Mouse (Mus musculus) E14TG2a.4 (cell line): ENCODE results near the gene Hsf5.
A peak's percentile ranks its signal among the peaks of the same experiment; 100 is the strongest.

Source experiments
- H3K27me3 ChIP-seq: 2 replicates; pipeline ENCODE4 v1.6.1; 2014; ENCODE audit warnings: low read length, control low read depth; ENCODE audit not compliant: insufficient read depth
- H3K36me3 ChIP-seq: 2 replicates; pipeline ENCODE4 v1.6.1; 2014; ENCODE audit warnings: low read length, control low read depth; ENCODE audit not compliant: insufficient read depth
- H3K4me1 ChIP-seq: replicated peaks from 2 replicates; pipeline ENCODE4 v1.6.1; 2014; ENCODE audit warnings: low read depth, low read length, control low read depth
- H3K4me3 ChIP-seq: replicated peaks from 2 replicates; pipeline ENCODE4 v1.5.1; 2014; ENCODE audit warnings: mild to moderate bottlenecking, low read length
- H3K9me3 ChIP-seq: 2 replicates; pipeline ENCODE4 v1.6.1; 2014; ENCODE audit warnings: low read length, control low read depth
- CTCF ChIP-seq: conservative IDR thresholded peaks from 2 replicates; pipeline ENCODE4 v1.5.1; 2014; ENCODE audit warnings: low read length
- NANOG ChIP-seq: IDR thresholded peaks from 2 replicates; pipeline ENCODE4 v1.6.1; 2014; ENCODE audit warnings: borderline replicate concordance, low read length, mixed read lengths
- POU5F1 ChIP-seq: IDR thresholded peaks from 2 replicates; pipeline ENCODE4 v1.6.1; 2014; ENCODE audit warnings: low read length, borderline replicate concordance

Gene Hsf5

DNA sequence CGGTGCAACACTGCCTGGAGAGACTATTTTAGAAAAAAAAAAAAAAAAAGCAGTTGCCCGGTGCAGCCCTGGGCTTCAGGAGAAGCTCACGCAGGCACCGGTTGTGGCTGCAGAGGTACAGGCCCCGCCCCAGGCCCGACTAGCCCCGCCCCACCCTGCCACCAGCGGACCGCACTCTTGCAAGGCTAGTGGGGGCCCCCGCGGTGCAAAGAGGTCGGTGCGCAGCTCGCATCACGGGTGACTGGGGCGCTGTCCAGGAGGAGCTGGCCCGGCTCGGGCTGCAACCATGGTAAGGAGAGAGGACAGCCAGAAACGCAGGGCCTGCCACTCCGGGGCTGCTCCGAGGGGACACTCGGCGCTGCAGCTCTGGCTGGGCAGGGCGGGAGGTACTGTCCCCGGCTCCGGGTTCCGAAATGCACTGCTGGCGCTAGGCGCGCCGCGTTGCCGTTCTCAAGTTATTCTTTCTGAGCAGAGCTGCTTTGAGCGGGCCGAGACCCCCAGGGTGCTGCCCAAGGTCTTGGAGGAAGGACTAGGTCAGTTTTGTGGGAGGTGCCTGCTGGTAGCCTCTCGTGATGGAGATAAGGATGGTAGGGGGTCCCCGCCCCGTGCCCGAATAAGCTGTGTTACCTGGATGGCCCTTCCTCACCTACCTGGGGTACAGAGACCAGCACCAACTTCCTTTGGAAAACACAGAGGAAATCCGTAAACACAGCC is 38.6 kb upstream of the Hsf5 start:
- Histone ChIP-seq H3K4me3 (peak overlapping the region; percentile 81), H3K9me3 (no peaks in the 10 kb centered on the region), H3K27me3 (peaks cover 78% of the 10 kb centered on the region), H3K36me3 (no peaks in the 10 kb centered on the region), H3K4me1 (peaks cover 61% of the 10 kb centered on the region)
- TF ChIP-seq POU5F1 (no peak), CTCF (no peak), NANOG (no peak)

DNA sequence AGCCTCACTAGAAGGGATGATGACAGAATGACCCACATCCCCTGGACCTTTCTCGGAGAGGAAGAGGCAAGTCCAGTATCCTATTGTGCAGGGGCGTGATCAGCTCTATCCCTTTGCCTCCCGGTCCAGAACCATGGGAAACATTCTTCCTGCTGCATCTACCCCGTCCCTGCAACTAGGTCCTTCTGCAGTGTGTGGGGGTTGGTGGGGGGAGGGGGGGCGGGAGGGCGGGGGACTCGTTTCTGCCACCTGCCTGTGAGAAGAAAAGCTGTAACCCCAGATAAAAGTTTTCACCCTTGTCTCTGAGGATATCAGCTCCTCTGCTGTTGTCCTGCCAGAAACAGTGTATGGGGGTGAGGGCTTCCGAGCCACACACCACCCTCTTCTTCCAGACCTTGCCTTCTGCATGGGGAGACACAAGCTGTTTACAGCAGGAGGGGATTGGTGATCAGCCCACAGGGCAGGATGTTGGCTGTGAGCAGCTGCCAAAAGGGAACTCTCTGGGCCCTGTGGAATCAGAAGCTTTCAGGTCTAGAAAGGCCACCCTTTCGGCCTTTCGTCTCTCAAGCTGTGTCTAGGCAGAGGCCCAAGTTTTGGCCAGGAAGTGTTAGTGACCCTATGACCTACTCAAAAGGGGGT is 37.9 kb upstream of the Hsf5 start:
- peaks cover 59% of the 10 kb centered on the region for H3K4me1 ChIP-seq
- H3K9me3 ChIP-seq: no peaks in the 10 kb centered on the region
- no peak for TF ChIP-seq CTCF
- no peak for TF ChIP-seq POU5F1
- no peak for TF ChIP-seq NANOG
- H3K27me3 ChIP-seq: peaks cover 76% of the 10 kb centered on the region
- H3K36me3 ChIP-seq: no peaks in the 10 kb centered on the region
- H3K4me3 ChIP-seq: peak overlapping the region; percentile 81

- Histone ChIP-seq H3K36me3 (no peaks in the 10 kb centered on the region), H3K9me3 (no peaks in the 10 kb centered on the region), H3K27me3 (peaks cover 79% of the 10 kb centered on the region), H3K4me1 (peaks cover 53% of the 10 kb centered on the region), H3K4me3 (no peak overlapping the region)
- TF ChIP-seq NANOG (no peak), POU5F1 (no peak), CTCF (no peak)
Measured at GRCm38 (mm10) chr11:87579713-87580112, 37.3 kb upstream of the Hsf5 start.

DNA sequence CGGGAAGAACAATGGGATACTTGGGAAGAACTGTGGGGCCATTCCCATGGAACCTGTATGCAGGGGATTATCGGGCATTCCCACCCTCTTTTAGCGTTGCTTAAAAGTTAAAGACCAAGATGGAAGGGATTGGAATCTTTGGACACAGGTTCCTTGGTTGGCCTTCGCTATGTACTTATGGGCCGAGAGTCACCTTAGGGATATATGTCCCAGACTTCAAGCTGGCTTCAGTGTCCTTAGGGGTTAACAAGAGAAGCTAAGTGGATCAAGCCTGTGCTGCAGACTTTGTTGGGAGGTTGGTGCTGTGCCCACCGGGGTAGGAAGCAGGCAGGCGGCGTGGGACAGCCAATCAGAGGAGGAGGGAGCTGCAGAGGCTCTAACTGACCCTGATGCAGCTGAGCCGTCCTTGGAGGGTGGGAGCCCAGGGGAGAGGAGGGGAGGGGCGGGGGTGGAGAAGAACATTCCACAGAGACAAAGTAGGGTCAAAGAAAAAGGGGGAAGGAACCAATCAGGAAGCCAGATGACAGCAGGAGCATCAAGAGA is 36.4 kb upstream of the Hsf5 start:
- TF ChIP-seq CTCF: no peak
- TF ChIP-seq NANOG: no peak
- TF ChIP-seq POU5F1: no peak
- no peaks in the 10 kb centered on the region for H3K36me3 ChIP-seq
- H3K4me3 ChIP-seq: no peak overlapping the region
- H3K9me3 ChIP-seq: no peaks in the 10 kb centered on the region
- H3K27me3 ChIP-seq: peaks cover 77% of the 10 kb centered on the region
- peaks cover 47% of the 10 kb centered on the region for H3K4me1 ChIP-seq

GRCm38 (mm10) chr11:87581161-87581865 is 35.7 kb upstream of the Hsf5 start:
- Histone ChIP-seq H3K4me1 (peaks cover 46% of the 10 kb centered on the region), H3K4me3 (no peak overlapping the region), H3K36me3 (no peaks in the 10 kb centered on the region), H3K9me3 (no peaks in the 10 kb centered on the region), H3K27me3 (peaks cover 75% of the 10 kb centered on the region)
- TF ChIP-seq CTCF: no peak
- no peak for TF ChIP-seq NANOG
- no peak for TF ChIP-seq POU5F1

DNA sequence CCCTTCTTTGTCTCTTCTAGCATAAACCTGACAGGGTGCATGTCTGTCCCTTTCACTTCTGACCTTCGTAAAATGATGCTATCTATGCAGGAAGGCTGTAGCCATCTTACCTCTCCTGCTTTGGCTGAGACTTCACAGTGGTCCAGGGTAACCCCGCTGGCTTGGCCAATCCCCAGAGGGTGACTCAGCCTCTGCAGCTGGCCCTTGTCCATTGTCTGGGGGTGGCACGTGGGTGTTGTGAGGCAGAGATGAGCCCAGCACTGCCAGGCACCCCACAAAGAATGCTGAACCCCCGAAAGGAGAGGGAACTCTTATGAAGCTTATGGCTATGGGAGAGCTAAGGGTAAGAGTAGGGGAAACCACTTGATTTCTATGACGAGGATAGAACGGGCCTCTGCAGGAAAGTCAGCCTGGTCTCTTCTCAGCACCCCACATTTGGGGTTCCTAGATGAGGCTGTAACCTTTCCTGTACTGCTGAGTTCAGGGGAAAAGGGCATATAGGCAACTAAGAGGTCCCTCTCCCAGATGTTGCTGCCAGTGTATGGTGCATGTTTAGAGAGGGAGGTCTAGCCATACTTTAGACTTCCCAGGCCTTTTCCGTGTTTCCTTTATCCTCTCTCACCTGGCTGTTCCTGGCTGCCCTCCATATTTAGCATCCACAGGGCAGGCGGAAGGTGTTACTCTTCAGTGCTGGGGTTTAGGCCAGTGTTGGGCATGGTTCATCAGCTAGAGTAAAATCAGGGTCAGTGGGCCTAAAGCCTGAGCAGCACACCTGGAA is 34.8 kb upstream of the Hsf5 start:
- H3K4me3 ChIP-seq: no peak overlapping the region
- TF ChIP-seq POU5F1 (no peak), NANOG (no peak), CTCF (no peak)
- H3K4me1 ChIP-seq: peaks cover 38% of the 10 kb centered on the region
- no peaks in the 10 kb centered on the region for H3K9me3 ChIP-seq
- peaks cover 67% of the 10 kb centered on the region for H3K27me3 ChIP-seq
- H3K36me3 ChIP-seq: no peaks in the 10 kb centered on the region

GRCm38 (mm10) chr11:87583291-87584034 is 33.5 kb upstream of the Hsf5 start:
- Histone ChIP-seq H3K4me1 (peaks cover 32% of the 10 kb centered on the region), H3K4me3 (no peak overlapping the region), H3K27me3 (peaks cover 54% of the 10 kb centered on the region), H3K9me3 (no peaks in the 10 kb centered on the region), H3K36me3 (no peaks in the 10 kb centered on the region)
- TF ChIP-seq CTCF: no peak
